Mouse (Mus musculus) midbrain, embryonic 16.5 days (tissue): Measurements from ENCODE around the gene Apex2. TPM values are rescaled to one million over a fixed set of nuclear protein-coding genes. Genes with fewer than 3 reads are reported as not detected.
A peak's percentile ranks its signal among the peaks of the same experiment; 100 is the strongest.
"Not testable (repeated sequence)": the region's sequence is repeated elsewhere in the genome, so short reads cannot be mapped to it uniquely, and the experiment has no call there.

Source experiments
- ATAC-seq: fragments of 200-750 bp; cut with Nextera tagmentation; 2 replicates; pipeline ENCODE4 v1.8.0; 2017; ENCODE audit warnings: moderate TSS enrichment
- H3K27ac ChIP-seq: fragments of 300-500 bp; sonication (generic); 2 replicates; pipeline ENCODE4 v1.5.1; 2014; ENCODE audit warnings: mild to moderate bottlenecking, low read length, mixed read lengths
- H3K27me3 ChIP-seq: fragments of 300-500 bp; sonication (generic); 2 replicates; pipeline ENCODE4 v1.6.1; 2014; ENCODE audit warnings: low read depth, low read length, mixed read lengths; ENCODE audit not compliant: control insufficient read depth, insufficient read depth
- H3K36me3 ChIP-seq: fragments of 300-500 bp; sonication (generic); 2 replicates; pipeline ENCODE4 v1.6.1; 2014; ENCODE audit warnings: mild to moderate bottlenecking, low read length, moderate library complexity, mixed read lengths; ENCODE audit not compliant: control insufficient read depth, insufficient read depth
- H3K4me1 ChIP-seq: fragments of 300-500 bp; sonication (generic); 2 replicates; pipeline ENCODE4 v1.6.1; 2014; ENCODE audit warnings: mild to moderate bottlenecking, low read length, mixed read lengths; ENCODE audit not compliant: control insufficient read depth, insufficient read depth
- H3K4me2 ChIP-seq: fragments of 300-500 bp; sonication (generic); 2 replicates; pipeline ENCODE4 v1.6.1; 2014; ENCODE audit warnings: mild to moderate bottlenecking, low read length, mixed read lengths
- H3K4me3 ChIP-seq: fragments of 300-500 bp; sonication (generic); 2 replicates; pipeline ENCODE4 v1.5.1; 2014; ENCODE audit warnings: low read depth, mild to moderate bottlenecking, low read length, moderate library complexity, mixed read lengths
- H3K9ac ChIP-seq: fragments of 300-500 bp; sonication (generic); 2 replicates; pipeline ENCODE4 v1.6.1; 2014; ENCODE audit warnings: low read depth, low read length, mixed read lengths
- H3K9me3 ChIP-seq: fragments of 300-500 bp; sonication (generic); replicated peaks from 2 replicates; pipeline ENCODE4 v1.6.1; 2014; ENCODE audit warnings: mild to moderate bottlenecking, low read length, mixed read lengths; ENCODE audit not compliant: control insufficient read depth, poor library complexity, severe bottlenecking
- WGBS: fragments of 180-500 bp; shearing (Covaris S2); extraction: QIAGEN DNeasy Blood & Tissue Kit; methylation state at CpG from one replicate; pipeline ENCODE4 v1.1.7; 2014; 5-methylcytosine and 5-hydroxymethylcytosine counted together
- polyA plus RNA-seq: library from polyadenylated mRNA; unstranded; fragments of >200 nt; fragmentation: Nextera tagmentation; extraction: Ambion mirVana; gene quantifications from 2 replicates; pipeline ENCODE4 v1.2.1, GENCODE M21; 2015

Gene Apex2
- polyA plus RNA-seq, 1 experiment from 2014 or later: 17.6 TPM

DNA sequence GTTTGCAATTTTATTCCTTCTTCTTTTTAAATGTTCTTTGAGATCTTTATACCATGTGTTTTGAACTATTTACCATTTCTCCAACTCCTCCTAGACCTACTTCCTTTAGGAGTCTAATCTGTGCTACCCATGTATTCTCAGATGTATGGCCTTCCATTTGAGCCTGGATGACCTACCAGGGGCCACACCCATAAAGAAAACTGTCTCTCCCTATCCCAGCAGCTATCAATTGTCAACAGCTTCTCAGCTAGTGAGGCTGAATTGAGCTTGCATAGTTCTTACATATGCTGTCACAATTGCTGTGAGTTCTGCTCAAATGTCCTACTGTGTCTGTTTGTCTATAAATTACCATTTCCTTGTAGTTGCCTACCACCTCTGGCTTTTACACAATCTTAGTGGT, 73.7 kb downstream of the Apex2 start:
- H3K4me1 ChIP-seq: peaks cover 5% of the 10 kb centered on the region
- no peak overlapping the region for H3K27ac ChIP-seq
- no peak overlapping the region for H3K4me3 ChIP-seq
- no peak overlapping the region for H3K4me2 ChIP-seq
- ATAC-seq: no peak
- H3K27me3 ChIP-seq: no peaks in the 10 kb centered on the region
- no peak overlapping the region for H3K9ac ChIP-seq
- no peaks in the 10 kb centered on the region for H3K9me3 ChIP-seq
- no peaks in the 10 kb centered on the region for H3K36me3 ChIP-seq

GRCm38 (mm10) chrX:150514127-150514526, 75.5 kb downstream of the Apex2 start:
- Histone ChIP-seq H3K4me1 (peaks cover 7% of the 10 kb centered on the region), H3K36me3 (no peaks in the 10 kb centered on the region), H3K4me3 (no peak overlapping the region), H3K9ac (no peak overlapping the region), H3K4me2 (no peak overlapping the region), H3K9me3 (no peaks in the 10 kb centered on the region), H3K27me3 (no peaks in the 10 kb centered on the region), H3K27ac (peak overlapping the region; percentile 33)
- ATAC-seq: 0 out of 2 replicates have a peak, but pooled peaks have one; percentile 39
- 68% methylated on average over 1 of the region's 1 CpGs for WGBS

GRCm38 (mm10) chrX:150511274-150511673, 78.4 kb downstream of the Apex2 start:
- H3K36me3 ChIP-seq: no peaks in the 10 kb centered on the region
- H3K4me2 ChIP-seq: no peak overlapping the region
- H3K4me3 ChIP-seq: no peak overlapping the region
- 72% methylated on average over 6 of the region's 6 CpGs for WGBS
- H3K27me3 ChIP-seq: no peaks in the 10 kb centered on the region
- peak; percentile 52 for ATAC-seq
- H3K9ac ChIP-seq: no peak overlapping the region
- peak overlapping the region; percentile 70 for H3K27ac ChIP-seq
- H3K4me1 ChIP-seq: peaks cover 7% of the 10 kb centered on the region
- H3K9me3 ChIP-seq: no peaks in the 10 kb centered on the region

DNA sequence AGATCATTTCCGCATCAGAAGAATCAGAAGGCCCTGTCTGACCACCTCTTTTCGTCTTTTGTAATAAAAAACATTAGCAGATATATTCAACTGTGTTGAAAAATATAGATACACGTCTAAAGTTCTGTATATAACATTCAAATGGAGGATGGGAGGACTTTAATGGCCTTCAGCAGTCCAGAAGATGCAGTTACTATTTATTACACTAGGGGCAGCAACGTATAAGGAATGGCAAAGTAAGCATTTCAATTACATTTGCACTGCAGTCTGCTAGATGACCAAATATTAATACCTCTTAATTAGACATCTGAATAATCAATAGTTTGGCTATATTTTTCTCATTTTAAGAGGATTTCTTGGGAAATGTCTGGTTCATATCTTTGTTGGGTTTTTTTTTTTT, 79.0 kb downstream of the Apex2 start:
- no peak overlapping the region for H3K4me3 ChIP-seq
- H3K4me2 ChIP-seq: no peak overlapping the region
- ATAC-seq: peak; percentile 37; the same call in 1 of the 2 replicates
- no peaks in the 10 kb centered on the region for H3K27me3 ChIP-seq
- 43% methylated on average over 4 of the region's 4 CpGs for WGBS
- no peak overlapping the region for H3K9ac ChIP-seq
- peaks cover 7% of the 10 kb centered on the region for H3K4me1 ChIP-seq
- H3K36me3 ChIP-seq: no peaks in the 10 kb centered on the region
- no peak overlapping the region for H3K27ac ChIP-seq
- H3K9me3 ChIP-seq: no peaks in the 10 kb centered on the region

GRCm38 (mm10) chrX:150508696-150509095, 81.0 kb downstream of the Apex2 start:
- Histone ChIP-seq H3K27ac (peak overlapping the region; percentile 75), H3K4me1 (peaks cover 7% of the 10 kb centered on the region), H3K4me3 (no peak overlapping the region), H3K4me2 (no peak overlapping the region), H3K9me3 (no peaks in the 10 kb centered on the region), H3K9ac (no peak overlapping the region), H3K27me3 (no peaks in the 10 kb centered on the region), H3K36me3 (no peaks in the 10 kb centered on the region)
- WGBS: 54% methylated on average over 6 of the region's 6 CpGs
- peak; percentile 94 for ATAC-seq

DNA sequence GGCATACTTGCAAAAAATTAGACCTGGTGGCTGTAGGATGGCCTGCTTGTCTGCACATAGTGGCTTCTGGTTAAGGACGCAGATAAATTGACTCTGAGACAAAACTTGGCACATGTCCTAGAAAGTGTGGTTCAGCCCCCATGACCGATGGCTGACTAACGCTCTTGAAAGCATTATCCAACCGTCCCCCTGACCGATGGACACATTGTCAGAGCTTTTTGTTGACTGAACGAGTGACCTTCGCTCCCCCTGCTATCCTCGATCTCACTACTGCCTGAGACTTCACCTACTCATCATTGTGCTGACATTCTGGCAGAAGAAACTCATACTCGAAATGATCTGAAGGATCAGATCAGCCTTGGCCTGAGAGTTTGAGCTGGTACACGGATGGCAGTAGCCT, 101.9 kb downstream of the Apex2 start:
- not testable (repeated sequence) for H3K27ac ChIP-seq, H3K9ac ChIP-seq, H3K4me3 ChIP-seq, H3K36me3 ChIP-seq, ATAC-seq, H3K4me1 ChIP-seq, H3K4me2 ChIP-seq, H3K9me3 ChIP-seq, H3K27me3 ChIP-seq
- WGBS: 57% methylated on average over 1 of the region's 10 CpGs

DNA sequence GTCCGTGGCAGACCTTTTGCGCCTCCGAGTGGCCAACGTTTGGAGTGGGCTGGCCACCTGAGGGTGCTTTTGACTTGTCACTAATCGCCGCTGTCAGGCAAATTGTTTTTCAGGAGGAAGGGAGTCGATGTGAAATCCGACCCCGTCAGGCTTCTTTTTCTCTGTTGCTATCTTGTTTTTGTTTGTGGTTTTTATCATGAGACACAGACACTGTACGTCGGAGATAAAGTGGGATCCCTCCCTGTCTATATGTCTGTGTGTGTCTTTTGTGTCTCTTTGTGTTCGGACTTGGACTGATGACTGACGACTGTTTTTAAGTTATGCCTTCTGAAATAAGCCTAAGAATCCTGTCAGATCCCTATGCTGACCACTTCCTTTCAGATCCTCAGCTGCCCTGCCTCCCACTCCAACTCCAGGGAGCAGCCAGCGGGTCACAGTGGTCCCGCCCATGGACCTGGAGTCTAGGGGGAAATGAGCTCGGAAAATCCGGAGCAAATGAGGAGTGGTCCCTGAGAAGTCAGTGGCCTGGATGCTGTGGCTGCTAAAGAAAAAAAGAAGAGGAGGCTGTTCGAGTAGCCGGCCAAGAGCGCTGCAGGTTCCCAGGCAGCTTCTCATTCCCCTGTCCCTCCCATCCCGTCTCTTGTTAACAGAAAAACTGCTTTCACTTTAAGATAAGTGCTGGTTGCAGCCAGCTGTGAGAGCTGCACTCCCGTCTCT, 103.2 kb downstream of the Apex2 start:
- not testable (repeated sequence) for H3K4me3 ChIP-seq, H3K9me3 ChIP-seq, H3K9ac ChIP-seq, H3K4me1 ChIP-seq, ATAC-seq, H3K27me3 ChIP-seq, H3K36me3 ChIP-seq, H3K27ac ChIP-seq, H3K4me2 ChIP-seq
- WGBS: 53% methylated on average over 6 of the region's 22 CpGs

GRCm38 (mm10) chrX:150477854-150478780, 111.6 kb downstream of the Apex2 start:
- peak; percentile 97 for ATAC-seq
- Histone ChIP-seq H3K36me3 (no peaks in the 10 kb centered on the region), H3K27me3 (no peaks in the 10 kb centered on the region), H3K27ac (peak overlapping the region; percentile 84), H3K4me1 (no peaks in the 10 kb centered on the region; the same call in 1 of the 2 replicates), H3K4me2 (peak overlapping the region; percentile 36; the same call in 1 of the 2 replicates), H3K9me3 (no peaks in the 10 kb centered on the region), H3K9ac (peak overlapping the region; percentile 61; the same call in 1 of the 2 replicates), H3K4me3 (peak overlapping the region; percentile 38)
- under 1% methylated on average over 34 of the region's 34 CpGs for WGBS

- no peak overlapping the region for H3K27ac ChIP-seq
- H3K9me3 ChIP-seq: no peaks in the 10 kb centered on the region
- H3K4me1 ChIP-seq: no peaks in the 10 kb centered on the region
- WGBS: 83% methylated on average over 1 of the region's 1 CpGs
- no peak overlapping the region for H3K9ac ChIP-seq
- no peaks in the 10 kb centered on the region for H3K36me3 ChIP-seq
- no peak for ATAC-seq
- no peaks in the 10 kb centered on the region for H3K27me3 ChIP-seq
- no peak overlapping the region for H3K4me3 ChIP-seq
- H3K4me2 ChIP-seq: no peak overlapping the region
Measured at GRCm38 (mm10) chrX:150471416-150471815, 118.3 kb downstream of the Apex2 start.
